Mouse (Mus musculus) MN1 (cell line): ENCODE data around the gene Dctn1.
A peak's percentile ranks its signal among the peaks of the same experiment; 100 is the strongest.

ENCODE experiments used
- DNase-seq: peaks from one replicate; pipeline ENCODE4 v3.0.0-alpha.2; 2016; ENCODE audit warnings: low spot score

The Dctn1 gene

DNA sequence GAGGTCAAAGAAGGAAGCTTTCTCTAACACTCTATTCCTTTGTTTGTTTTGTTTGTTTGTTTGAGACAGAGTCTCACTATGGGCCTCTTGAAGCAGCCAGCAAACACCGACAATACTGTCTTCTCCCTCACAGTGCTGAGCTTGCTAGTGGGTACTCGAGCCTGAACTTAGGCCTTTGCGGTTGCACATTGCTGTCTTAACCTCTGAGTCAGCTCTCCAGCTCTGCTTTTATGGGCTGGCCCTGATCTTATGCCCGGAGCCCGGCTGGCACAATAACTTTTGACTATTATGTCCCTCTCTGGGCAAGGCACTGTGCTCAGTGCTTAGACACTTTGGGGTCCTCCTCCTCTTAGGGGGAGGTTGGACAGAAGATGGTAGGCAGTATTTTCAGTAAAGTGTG, 4.2 kb downstream of the Dctn1 start:
- DNase-seq = no peak

GRCm38 (mm10) chr6:83171063-83171462, 5.3 kb downstream of the Dctn1 start:
- no peak for DNase-seq

DNA sequence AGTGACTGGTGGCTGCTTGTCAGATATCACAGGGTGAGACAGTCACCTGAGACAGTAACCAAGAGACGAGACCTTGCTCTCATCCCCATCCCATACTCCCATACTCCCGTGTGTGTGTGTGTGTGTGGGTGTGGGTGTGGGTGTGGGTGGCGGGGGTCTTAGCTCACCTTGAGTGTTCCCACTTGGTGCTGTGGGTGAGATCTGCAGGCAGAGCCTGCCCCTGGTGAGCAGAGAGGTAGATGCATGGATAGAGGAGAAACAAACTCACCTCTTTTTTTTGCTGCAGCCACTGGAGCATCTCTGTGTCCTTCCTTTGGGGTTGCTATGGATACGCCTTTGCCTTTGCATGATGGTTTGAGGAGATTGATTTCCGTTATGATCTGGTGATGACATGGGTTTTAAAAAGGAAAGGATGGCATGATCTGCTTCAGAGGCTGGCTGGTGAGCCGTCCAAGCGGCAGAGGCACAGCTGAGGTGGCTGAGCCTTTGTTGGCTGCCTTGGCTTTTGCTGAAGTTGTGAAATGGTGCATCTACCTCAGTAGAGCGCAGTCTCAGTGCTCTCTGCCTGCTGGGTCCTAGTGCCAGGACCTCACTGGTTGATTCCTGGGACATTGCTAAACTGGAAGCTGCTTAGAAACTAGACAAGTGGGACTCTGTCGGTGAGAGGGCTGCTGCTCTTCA, 6.7 kb downstream of the Dctn1 start:
- no peak for DNase-seq

- DNase-seq = no peak
These were observed 10.3 kb downstream of the Dctn1 start for GRCm38 (mm10) chr6:83175996-83176395.

DNA sequence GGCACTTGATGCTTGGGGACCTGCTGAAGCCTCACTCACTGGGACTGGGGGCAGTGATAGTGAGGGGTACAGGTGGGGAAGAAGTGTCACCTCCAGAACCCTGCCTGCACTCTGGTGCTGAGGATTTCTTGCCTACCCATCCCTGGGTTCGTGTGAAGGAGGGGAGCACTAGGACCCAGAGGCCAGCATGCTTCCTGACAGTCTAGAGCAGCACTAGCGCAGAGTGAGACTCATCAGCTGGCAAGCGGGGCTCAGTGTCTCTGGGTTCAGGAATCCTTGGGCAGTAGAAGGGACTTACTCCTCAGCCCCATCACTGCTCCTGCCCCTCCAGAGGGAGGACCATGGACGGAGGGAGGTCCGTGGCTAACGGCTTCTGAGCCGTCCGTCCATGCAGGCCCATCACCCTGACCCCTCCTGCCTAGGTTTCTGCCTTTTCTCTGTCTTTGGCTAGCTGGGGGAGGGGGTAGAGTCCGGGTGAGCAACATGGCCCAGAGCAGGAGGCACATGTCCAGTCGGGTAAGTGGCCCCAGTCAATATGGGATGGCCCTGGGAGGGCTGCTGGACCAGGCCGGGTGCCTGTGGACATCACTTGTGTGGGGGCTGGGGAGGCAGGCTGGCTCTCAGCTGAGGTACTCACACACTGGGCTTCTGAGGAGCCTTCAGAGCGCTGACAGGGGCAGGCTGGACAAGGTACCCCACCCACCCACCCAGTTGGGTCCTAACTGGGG, 13.8 kb downstream of the Dctn1 start:
- peak; percentile 67 for DNase-seq

DNA sequence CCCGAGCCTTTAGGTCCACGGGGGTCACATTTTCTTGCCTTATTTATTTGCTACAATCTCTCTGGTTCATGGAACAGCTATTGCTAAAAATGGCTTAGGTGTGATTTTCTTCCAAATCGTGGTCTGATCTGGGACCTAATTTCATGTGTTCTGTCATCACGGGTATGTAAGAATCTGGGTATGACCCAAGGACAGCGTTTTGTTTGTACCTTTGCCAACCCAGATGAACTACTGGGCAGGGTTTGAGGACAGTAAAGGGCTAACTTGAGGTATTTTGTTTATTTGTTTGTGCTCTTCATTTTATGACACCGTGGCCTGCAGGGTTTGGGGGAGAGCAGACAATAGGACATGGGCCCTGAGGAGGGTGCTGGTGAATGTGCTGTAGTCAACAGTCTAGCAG, 14.9 kb downstream of the Dctn1 start:
- DNase-seq = no peak

DNA sequence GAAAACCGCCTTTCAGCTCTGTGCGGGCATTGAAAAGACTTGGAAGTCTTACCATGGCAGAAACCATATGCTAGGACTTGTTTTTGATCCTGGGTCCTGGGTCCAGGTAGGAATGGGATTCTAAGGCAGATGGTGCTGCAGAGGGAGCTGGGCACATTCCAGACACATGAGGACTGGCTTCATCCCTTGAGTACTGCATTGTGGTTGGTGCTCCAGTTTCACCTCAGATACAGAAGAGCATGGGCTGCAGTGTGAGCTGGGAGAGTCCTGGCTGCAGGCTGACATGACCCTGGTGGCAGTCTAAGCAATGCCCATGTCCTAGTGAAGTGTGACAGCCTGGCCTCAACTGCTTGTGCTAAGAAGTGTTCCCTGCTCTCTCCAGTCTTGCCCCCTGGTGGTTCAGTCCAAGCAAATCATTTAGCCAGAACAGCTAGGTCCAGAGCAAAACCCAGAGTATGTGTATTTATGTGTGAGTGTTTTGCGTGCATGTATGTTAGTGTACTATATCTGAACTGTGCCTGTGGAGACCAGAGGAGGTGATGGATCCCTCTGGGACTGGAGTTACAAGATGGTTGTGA, 19.2 kb downstream of the Dctn1 start:
- DNase-seq = peak; percentile 64

DNA sequence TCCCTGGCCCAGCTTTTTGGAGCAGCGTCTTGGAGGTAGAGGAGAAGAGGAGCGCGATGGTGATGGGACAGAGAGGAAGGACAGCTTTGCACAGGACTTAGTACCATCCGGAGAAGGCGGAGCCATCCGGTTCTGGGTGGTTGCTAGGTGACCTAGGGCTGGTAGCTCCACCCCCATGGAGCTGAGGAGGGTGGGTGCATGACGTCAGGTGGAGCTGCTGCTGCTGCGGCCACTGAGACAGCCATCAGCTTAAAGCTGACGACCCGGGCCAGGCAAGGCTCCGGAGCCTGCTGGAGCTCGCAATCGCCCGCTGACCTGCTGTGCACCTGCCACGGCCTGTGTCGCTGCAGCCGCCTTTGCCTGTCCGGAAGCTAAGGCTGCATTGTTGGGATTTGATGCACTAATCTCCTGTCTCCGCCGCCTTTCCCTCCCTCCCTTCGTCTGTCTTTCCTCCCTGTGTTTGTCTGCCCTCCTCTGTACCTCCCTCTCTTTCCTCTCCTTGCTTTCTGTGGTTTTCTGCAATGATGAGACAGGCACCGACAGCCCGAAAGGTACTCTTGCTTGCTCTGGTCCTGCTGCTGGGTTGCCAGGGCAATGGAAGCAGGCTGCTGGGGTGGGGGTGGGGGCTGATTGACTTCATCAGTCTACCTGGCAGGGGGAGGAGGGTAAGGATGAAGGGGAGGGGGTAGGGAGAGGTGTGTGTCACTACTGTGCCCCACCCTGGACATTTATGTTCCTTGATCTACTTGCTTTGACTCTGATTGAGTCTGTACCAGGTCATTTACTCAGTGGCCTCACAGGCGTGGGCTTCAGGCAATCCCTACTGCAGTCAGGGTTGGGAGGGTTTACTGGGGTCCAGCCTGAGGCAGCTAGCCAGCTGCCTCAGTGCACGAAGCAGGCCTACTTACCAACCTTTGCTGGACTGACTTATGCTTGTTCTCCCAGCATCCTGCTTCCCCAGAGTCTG, 20.5 kb downstream of the Dctn1 start:
- peak; percentile 80 for DNase-seq

DNA sequence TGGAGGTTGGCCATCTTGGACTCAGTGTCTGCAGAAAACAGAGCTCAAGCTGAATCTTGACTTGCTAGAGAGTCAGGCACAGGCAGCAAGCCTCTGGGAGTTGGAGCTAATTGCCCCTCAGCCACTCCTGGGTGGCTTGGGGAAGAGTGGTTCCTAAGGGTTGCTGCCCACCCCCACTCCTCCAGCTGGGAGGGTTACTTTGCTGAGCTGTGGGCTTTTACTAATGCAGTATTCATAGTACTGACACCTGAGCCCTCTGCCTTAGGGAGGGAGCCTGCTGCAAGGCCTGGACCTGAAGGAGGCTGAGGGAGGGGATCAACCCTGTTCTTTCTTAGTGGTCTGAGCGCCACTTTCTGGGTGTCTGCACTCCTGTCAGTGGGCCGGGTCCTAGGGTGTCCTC, 21.2 kb downstream of the Dctn1 start:
- DNase-seq = no peak

DNA sequence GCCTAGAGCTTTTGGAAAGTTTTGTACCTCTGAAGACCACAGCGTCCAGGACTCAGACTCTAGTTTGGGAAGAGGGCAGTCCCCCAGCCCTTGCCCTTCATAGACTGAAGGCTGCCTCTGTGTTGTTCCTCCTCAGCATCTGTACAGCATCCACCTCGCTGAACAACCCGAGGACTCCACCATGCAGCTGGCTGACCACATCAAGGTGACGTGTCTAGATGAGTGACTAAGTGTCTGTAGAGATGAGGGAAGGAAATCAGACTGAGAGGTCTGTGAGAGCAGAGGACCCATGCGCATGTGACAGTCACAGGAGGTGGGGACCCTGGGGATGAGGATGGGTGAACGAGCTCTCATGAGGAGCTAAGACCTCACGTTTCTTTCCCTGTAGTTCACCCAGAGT, 27.9 kb downstream of the Dctn1 start:
- DNase-seq = no peak

DNA sequence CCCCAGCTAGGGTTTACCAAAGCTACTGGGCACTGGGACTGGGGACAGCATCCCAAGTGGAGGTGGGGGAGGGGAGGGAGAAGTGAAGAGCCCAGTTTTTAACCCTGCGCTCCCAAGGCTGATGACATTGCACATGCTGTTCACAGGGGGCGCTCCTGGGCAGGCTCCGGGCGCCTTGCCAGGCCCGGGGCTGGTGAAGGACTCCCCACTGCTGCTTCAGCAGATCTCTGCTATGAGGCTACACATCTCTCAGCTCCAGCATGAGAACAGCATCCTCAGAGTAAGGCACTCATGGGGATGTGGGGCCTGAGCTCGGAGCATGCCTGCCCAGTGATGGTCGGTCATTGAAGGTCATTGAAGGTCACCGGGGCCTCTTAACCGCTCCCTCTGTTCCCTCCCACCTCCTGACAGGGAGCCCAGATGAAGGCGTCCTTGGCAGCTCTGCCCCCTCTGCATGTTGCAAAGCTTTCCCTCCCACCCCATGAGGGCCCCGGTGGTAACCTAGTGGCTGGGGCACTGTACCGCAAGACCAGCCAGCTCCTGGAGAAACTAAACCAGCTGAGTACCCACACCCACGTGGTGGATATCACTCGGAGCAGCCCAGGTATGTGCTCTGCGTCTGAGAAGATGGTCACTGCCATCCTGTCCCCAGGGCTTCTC, 31.8 kb downstream of the Dctn1 start:
- peak; percentile 43 for DNase-seq

DNA sequence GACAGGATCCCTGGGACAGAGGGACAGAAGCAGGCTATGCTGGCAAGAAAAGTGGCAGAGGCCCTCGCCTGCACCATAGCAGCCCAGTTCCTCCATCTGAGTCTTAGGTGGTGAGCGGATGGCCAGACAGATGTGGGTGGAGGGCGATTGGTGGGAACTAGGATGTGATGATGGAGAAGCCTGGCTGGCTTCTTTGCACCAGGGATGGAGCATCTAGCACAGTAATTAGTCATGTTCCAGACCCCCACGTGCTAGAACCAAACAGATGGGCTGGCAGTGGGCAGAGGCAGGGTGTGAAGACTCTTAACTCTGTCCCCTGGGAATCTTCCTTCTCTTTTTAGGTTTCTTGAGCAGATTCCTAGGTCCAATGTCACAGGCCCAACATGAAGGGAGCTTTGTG, 37.6 kb downstream of the Dctn1 start:
- DNase-seq = no peak

- no peak for DNase-seq
These were observed 40.1 kb downstream of the Dctn1 start for GRCm38 (mm10) chr6:83205851-83206250.

DNA sequence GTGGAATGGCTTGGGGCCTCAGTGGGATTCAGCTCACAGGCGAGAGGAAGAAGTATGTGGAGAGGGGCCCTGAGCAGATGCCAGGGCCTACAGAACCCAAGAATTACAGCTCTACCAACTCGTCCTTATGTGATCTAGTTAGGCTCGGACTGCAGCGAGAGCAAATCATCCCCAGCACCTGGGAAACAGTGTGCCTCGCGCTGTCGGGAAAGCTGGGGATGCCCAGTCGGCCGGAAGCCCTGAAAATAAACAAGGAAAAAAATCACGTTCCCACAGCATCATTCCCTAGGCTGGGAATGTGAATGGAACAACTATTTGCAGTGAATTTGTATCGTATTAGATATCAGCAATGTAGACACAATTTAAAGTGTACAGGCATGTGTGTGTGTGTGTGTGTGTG, 40.6 kb downstream of the Dctn1 start:
- no peak for DNase-seq

- DNase-seq = no peak
These were observed 41.8 kb downstream of the Dctn1 start for GRCm38 (mm10) chr6:83207361-83208049.

DNA sequence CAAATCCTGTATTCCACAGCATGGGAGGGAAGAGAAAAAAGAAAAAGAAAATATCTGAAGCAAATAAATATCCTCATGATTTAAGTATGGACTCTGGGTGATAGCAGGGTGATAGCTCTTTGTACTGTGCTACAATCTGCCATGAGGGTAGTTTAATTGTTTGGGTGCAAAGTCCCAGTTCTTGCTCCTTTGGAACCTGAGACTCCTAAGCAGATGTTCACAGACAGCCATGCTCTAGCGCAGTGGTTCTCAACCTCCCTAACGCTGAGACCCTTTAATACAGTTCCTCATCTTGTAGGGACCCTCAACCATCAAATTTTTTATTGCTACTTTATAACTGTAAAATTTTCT, 42.3 kb downstream of the Dctn1 start:
- no peak for DNase-seq

- no peak for DNase-seq
These were observed 44.8 kb downstream of the Dctn1 start for GRCm38 (mm10) chr6:83210495-83210894.

DNA sequence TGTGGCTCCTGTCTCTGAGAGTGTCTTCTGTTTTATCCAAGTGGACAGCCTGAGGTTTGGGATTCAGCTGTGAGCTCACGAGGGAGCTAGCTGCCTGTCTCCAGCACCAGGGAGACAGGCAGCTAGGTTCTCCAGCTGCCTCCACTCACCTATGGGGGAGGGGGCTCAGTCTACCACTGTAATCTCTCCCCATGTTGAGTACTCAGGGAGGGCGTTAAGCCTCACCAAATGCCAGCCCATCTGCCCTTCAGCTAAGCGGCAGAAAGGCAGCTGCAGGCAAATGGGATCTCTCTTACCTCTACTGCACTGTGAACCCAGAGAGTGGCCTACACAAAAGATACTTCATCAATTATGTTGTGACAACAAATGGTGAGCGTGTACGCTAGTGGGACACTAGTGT, 45.8 kb downstream of the Dctn1 start:
- DNase-seq = no peak

- DNase-seq = peak; percentile 81
These were observed 49.4 kb downstream of the Dctn1 start for GRCm38 (mm10) chr6:83215002-83215666.

GRCm38 (mm10) chr6:83219814-83220213, 54.1 kb downstream of the Dctn1 start, which contains the start of gene Slc4a5:
Gene Slc4a5, plus strand, starts transcription at chr6:83219828.
- no peak for DNase-seq

DNA sequence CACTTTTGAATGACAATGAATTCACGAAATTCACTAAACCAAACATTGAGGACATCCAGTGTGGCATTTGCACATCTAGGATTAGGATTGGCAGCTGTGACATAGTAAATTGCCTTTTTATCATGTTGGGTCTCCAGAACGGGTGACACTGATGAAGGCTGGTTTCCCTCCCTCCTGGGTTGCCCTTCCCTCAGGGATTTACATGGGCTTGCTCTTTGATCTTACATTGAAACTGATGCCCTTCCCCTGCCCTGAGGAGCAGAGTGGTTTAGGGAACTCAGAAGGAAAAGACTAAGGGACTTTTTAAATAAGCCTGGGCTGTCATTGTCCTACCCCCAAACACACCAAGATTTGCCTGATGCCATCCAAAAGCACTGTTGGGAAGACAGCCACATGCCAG, 65.8 kb downstream of the Dctn1 start:
- DNase-seq = no peak
